Comparison of ENCODE assay signal across 8 mouse cellular contexts in the genomic region with DNA sequence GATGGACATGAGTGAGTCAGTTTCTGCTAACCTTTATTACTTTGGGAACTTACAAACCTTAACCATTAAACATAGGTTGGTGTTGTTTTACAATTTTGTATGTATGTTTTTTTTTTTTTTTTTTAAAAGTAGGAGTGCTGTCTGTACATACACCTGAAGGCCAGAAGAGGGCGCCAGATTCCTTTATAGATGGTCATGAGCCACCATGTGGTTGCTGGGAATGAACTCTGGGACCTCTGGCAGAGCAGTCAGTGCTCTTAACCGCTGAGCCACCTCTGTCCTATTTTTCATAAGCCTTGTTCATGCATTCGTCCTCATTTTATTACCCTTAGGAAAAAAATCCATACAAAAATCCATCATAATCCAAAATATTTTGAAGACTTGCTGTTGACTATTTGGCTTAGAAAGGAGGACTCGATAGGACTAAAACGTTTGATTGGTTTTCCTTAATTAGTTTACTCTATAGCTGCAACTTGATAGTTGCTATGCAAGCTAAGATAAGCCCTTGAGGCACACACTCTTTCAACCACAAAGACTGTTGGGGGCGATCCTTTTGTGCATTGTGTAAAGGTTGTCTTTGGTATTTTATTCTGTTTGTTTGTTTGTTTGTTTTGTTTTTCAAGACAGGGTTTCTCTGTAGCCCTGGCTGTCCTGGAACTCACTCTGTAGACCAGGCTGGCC. TPM values are rescaled to one million over a fixed set of nuclear protein-coding genes. Genes with fewer than 3 reads are reported as not detected.
A peak's percentile ranks its signal among the peaks of the same experiment; 100 is the strongest.
DNase-seq lines count a peak whose midpoint lies in the region; ATAC-seq lines count a peak whose summit lies in the region.

No protein-coding gene starts in this region.

- peak; percentile 58 to 63 for DNase-seq in cerebellum, postnatal 10 days
- peak; percentile 63 for DNase-seq in thymus, postnatal 4 days
- no peak for DNase-seq in thymus, postnatal 36 days
- peak; percentile 78 for DNase-seq in mesoderm, embryonic 11.5 days (ENCODE audit: low read depth, low spot score)
- DNase-seq in left cerebral cortex, adult 18-20 months (ENCODE audit: low spot score in 2 of 2): no peak
- no peak for DNase-seq in yolk sac, embryonic 10.5 days (ENCODE audit: low spot score)

- no peak for ATAC-seq in cerebellum, adult (ENCODE audit: insufficient number of reproducible peaks, low FRiP score, low TSS enrichment)
- ATAC-seq in granulocyte monocyte progenitor cell, adult 5-6 weeks (replicated peaks; ENCODE audit: poor library complexity, severe bottlenecking): peak; percentile 61

RNA-seq across cellular contexts. Expression of a gene that starts 6.8 kb away (rescaled TPM):
- total RNA-seq in granulocyte monocyte progenitor cell, adult 5-6 weeks (2014; fragmentation: Nextera tagmentation): 9.5 and 13.9 TPM in 2 replicates
- 31.3 and 35.8 TPM in 2 replicates for total RNA-seq in granulocyte monocyte progenitor cell, adult 5-6 weeks (2017)
- 1 to 10 TPM; 2.5 to 2.8 TPM for total RNA-seq in left cerebral cortex, adult 18-20 months (2021)

RNA-seq across cellular contexts. Expression of a gene that starts 7.7 kb away (rescaled TPM):
- total RNA-seq in granulocyte monocyte progenitor cell, adult 5-6 weeks (2014; fragmentation: Nextera tagmentation): 0.98 and 1.4 TPM in 2 replicates
- 0.46 TPM in 1 of 2 replicates, not detected in the other for total RNA-seq in granulocyte monocyte progenitor cell, adult 5-6 weeks (2017)
- under 1 TPM in 1 of 2 experiments, not detected in 1; 0.58 TPM for total RNA-seq in left cerebral cortex, adult 18-20 months (2021)

RNA-seq across cellular contexts. Expression of a gene that starts 12.0 kb away (rescaled TPM):
- total RNA-seq in granulocyte monocyte progenitor cell, adult 5-6 weeks (2014; fragmentation: Nextera tagmentation): 44.7 and 55.1 TPM in 2 replicates
- 22.4 and 40.6 TPM in 2 replicates for total RNA-seq in granulocyte monocyte progenitor cell, adult 5-6 weeks (2017)
- total RNA-seq in left cerebral cortex, adult 18-20 months (2021): 10 to 100 TPM; 27.4 to 34.7 TPM

RNA-seq across cellular contexts. Expression of a gene that starts 18.4 kb away (rescaled TPM):
- total RNA-seq in granulocyte monocyte progenitor cell, adult 5-6 weeks (2014; fragmentation: Nextera tagmentation): 68.2 and 76.8 TPM in 2 replicates
- total RNA-seq in granulocyte monocyte progenitor cell, adult 5-6 weeks (2017): 48.0 and 57.7 TPM in 2 replicates
- total RNA-seq in left cerebral cortex, adult 18-20 months (2021): 10 to 100 TPM; 42.0 to 53.5 TPM

RNA-seq across cellular contexts. Expression of a gene that starts 18.4 kb away (rescaled TPM):
- total RNA-seq in granulocyte monocyte progenitor cell, adult 5-6 weeks (2014; fragmentation: Nextera tagmentation): 11.9 and 22.0 TPM in 2 replicates
- 16.8 and 23.9 TPM in 2 replicates for total RNA-seq in granulocyte monocyte progenitor cell, adult 5-6 weeks (2017)
- 10 to 100 TPM; 33.0 to 35.5 TPM for total RNA-seq in left cerebral cortex, adult 18-20 months (2021)

Comparison
In these comparisons a context has a peak if more than half of its experiments do, and no peak if none do; other contexts are left out.
1. DNase-seq: peak in cerebellum, postnatal 10 days (2 of 2), thymus, postnatal 4 days (single experiment) and mesoderm, embryonic 11.5 days (single experiment); none in thymus, postnatal 36 days (0 of 2), left cerebral cortex, adult 18-20 months (0 of 2) and yolk sac, embryonic 10.5 days (single experiment).